9 mouse cellular contexts compared by ENCODE assay signal in the genomic region with DNA sequence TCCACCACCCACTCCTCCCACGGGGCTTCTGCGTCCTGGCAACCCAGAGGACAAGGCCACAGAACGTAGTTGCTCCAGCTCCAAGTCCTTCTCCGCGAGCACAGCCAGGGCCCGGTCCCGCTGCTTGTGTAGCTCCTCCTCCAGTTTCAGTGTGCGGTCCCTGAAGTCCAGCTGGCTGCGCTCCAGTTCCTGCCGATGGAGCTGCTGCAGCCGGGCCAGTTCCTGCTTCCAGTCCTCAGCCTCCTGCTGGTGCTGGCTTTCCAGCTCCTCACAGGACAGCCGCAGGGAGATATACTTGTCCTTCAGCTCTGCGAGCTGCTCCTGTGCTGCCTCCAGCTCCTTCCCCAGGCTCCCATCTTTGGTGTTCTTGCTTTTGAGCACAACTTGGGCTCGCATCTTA. TPM values are rescaled to one million over a fixed set of nuclear protein-coding genes. Genes with fewer than 3 reads are reported as not detected.
A peak's percentile ranks its signal among the peaks of the same experiment; 100 is the strongest.
DNase-seq lines count a peak whose midpoint lies in the region; ATAC-seq lines count a peak whose summit lies in the region.
"Had no signal": no experiment of that assay in that cellular context is flagged by ENCODE, and none has a peak within 500 bp of the region (broad histone marks: within the 10 kb centered on the region; RNA-seq: fewer than 3 reads in every experiment).

No protein-coding gene starts in this region.

- peak overlapping the region; percentile 32 for H3K4me2 ChIP-seq in heart, embryonic 15.5 days
- H3K4me2 ChIP-seq in midbrain, embryonic 16.5 days (ENCODE audit: low read length): no peak overlapping the region

- peaks cover 43% of the 10 kb centered on the region for H3K36me3 ChIP-seq in heart, embryonic 15.5 days
- H3K36me3 ChIP-seq in midbrain, embryonic 16.5 days (ENCODE audit: control insufficient read depth, insufficient read depth, low read length): peaks cover 22% of the 10 kb centered on the region

- no peaks in the 10 kb centered on the region for H3K27me3 ChIP-seq in heart, embryonic 15.5 days
- H3K27me3 ChIP-seq in midbrain, embryonic 16.5 days (ENCODE audit: control insufficient read depth, insufficient read depth, low read depth, low read length): no peaks in the 10 kb centered on the region

- H3K9me3 ChIP-seq in heart, embryonic 15.5 days (replicated peaks): no peaks in the 10 kb centered on the region
- H3K9me3 ChIP-seq in midbrain, embryonic 16.5 days (replicated peaks; ENCODE audit: control insufficient read depth, low read length, poor library complexity, severe bottlenecking): no peaks in the 10 kb centered on the region

- peak; percentile 36 to 53 for DNase-seq in frontal cortex, postnatal 36 days (ENCODE audit: low spot score in 2 of 2)
- peak; percentile 66 to 75 for DNase-seq in layer of hippocampus, adult 8-10 months (ENCODE audit: low spot score in 2 of 2)
- peak; percentile 70 for DNase-seq in ovary, postnatal 14 days (ENCODE audit: low spot score)
- DNase-seq in retina, postnatal 1 day: no peak

- H3K27ac ChIP-seq in heart, embryonic 15.5 days: peak overlapping the region; percentile 69
- H3K27ac ChIP-seq in midbrain, embryonic 16.5 days (ENCODE audit: low read length): no peak overlapping the region

- H3K9ac ChIP-seq in heart, embryonic 15.5 days: no peak overlapping the region
- no peak overlapping the region for H3K9ac ChIP-seq in midbrain, embryonic 16.5 days (ENCODE audit: low read depth, low read length)

- ATAC-seq in frontal cortex, adult (ENCODE audit: low TSS enrichment): no peak
- ATAC-seq in cerebellum, adult (ENCODE audit: insufficient number of reproducible peaks, low FRiP score, low TSS enrichment): peak; percentile 21; the same call in 1 of the 2 replicates
- no peak; the same call in 1 of the 2 replicates for ATAC-seq in heart, embryonic 15.5 days (replicated peaks; ENCODE audit: insufficient number of reproducible peaks, insufficient read depth, low FRiP score, low read depth)
- no peak for ATAC-seq in midbrain, embryonic 16.5 days

- H3K4me3 ChIP-seq in heart, embryonic 15.5 days: no peak overlapping the region
- no peak overlapping the region for H3K4me3 ChIP-seq in midbrain, embryonic 16.5 days (ENCODE audit: low read depth, low read length)

- 66% methylated on average over 14 of the region's 14 CpGs for WGBS in heart, embryonic 15.5 days
- WGBS in midbrain, embryonic 16.5 days: 90% methylated on average over 14 of the region's 14 CpGs

- peaks cover 46% of the 10 kb centered on the region for H3K4me1 ChIP-seq in heart, embryonic 15.5 days (replicated peaks)
- peaks cover 24% of the 10 kb centered on the region for H3K4me1 ChIP-seq in midbrain, embryonic 16.5 days (ENCODE audit: control insufficient read depth, insufficient read depth, low read length)

RNA-seq across cellular contexts. Expression of gene Arf5, which starts 4.9 kb away (rescaled TPM):
- polyA plus RNA-seq in heart, embryonic 15.5 days (2015; fragmentation: Nextera tagmentation; extraction: Ambion mirVana): 231 and 273 TPM in 2 replicates
- 100 to 1,000 TPM; 233 to 249 (median 241) TPM for total RNA-seq in layer of hippocampus, adult 8-10 months (2022)
- polyA plus RNA-seq in midbrain, embryonic 16.5 days (2015; fragmentation: Nextera tagmentation; extraction: Ambion mirVana): 418 and 435 TPM in 2 replicates

RNA-seq across cellular contexts. Expression of gene Fscn3, which starts 9.1 kb away (rescaled TPM):
- polyA plus RNA-seq in heart, embryonic 15.5 days (2015; fragmentation: Nextera tagmentation; extraction: Ambion mirVana): not detected in 2 replicates
- total RNA-seq in layer of hippocampus, adult 8-10 months (2022): not detected
- polyA plus RNA-seq in midbrain, embryonic 16.5 days (2015; fragmentation: Nextera tagmentation; extraction: Ambion mirVana): 0.13 TPM in 1 of 2 replicates, not detected in the other

RNA-seq across cellular contexts. Expression of gene Gcc1, which starts 9.7 kb away (rescaled TPM):
- 5.9 and 9.1 TPM in 2 replicates for polyA plus RNA-seq in heart, embryonic 15.5 days (2015; fragmentation: Nextera tagmentation; extraction: Ambion mirVana)
- total RNA-seq in layer of hippocampus, adult 8-10 months (2022): 10 to 100 TPM; 16.3 to 20.5 (median 18.9) TPM
- polyA plus RNA-seq in midbrain, embryonic 16.5 days (2015; fragmentation: Nextera tagmentation; extraction: Ambion mirVana): 13.0 and 14.3 TPM in 2 replicates

RNA-seq across cellular contexts. Expression of gene Zfp800, which starts 20.6 kb away (rescaled TPM):
- 12.7 and 13.3 TPM in 2 replicates for polyA plus RNA-seq in heart, embryonic 15.5 days (2015; fragmentation: Nextera tagmentation; extraction: Ambion mirVana)
- total RNA-seq in layer of hippocampus, adult 8-10 months (2022): 10 to 100 TPM; 20.6 to 27.7 (median 24.6) TPM
- 16.6 and 24.6 TPM in 2 replicates for polyA plus RNA-seq in midbrain, embryonic 16.5 days (2015; fragmentation: Nextera tagmentation; extraction: Ambion mirVana)

RNA-seq across cellular contexts. Expression of gene Pax4, which starts 30.7 kb away (rescaled TPM):
- polyA plus RNA-seq in heart, embryonic 15.5 days (2015; fragmentation: Nextera tagmentation; extraction: Ambion mirVana): not detected in 2 replicates
- not detected for total RNA-seq in layer of hippocampus, adult 8-10 months (2022)
- polyA plus RNA-seq in midbrain, embryonic 16.5 days (2015; fragmentation: Nextera tagmentation; extraction: Ambion mirVana): not detected in 2 replicates
- polyA plus RNA-seq: gonadal fat pad, adult 2 months had no signal
